Mouse (Mus musculus): ENCODE data around the gene Usp45. TPM values are rescaled to one million over a fixed set of nuclear protein-coding genes. Genes with fewer than 3 reads are reported as not detected.

Gene Usp45
- polyA plus RNA-seq, 1 experiment = 0.96 TPM

- peaks cover 6% of the 10 kb centered on the region; the same call in 1 of the 2 replicates for H3K9me3 ChIP-seq
- H3K4me3 ChIP-seq (replicated peaks) = no peak overlapping the region
- H3K4me1 ChIP-seq = peaks cover 15% of the 10 kb centered on the region; the same call in 1 of the 2 replicates
- H3K27me3 ChIP-seq (replicated peaks) = no peaks in the 10 kb centered on the region
- no peak for TF ChIP-seq GATA1 (IDR thresholded peaks at IDR 0.05; ENCODE audit: borderline replicate concordance, low read length)
- no peak for TF ChIP-seq FLI1 (IDR thresholded peaks at IDR 0.05; ENCODE audit: low read length)
- peaks cover 53% of the 10 kb centered on the region for H3K36me3 ChIP-seq (replicated peaks; ENCODE audit: low read length)
These were observed 5.4 kb upstream of the Usp45 start for GRCm38 (mm10) chr4:21761416-21762160.

GRCm38 (mm10) chr4:21763827-21764226 lies 3.1 kb upstream of the Usp45 start:
- peaks cover 15% of the 10 kb centered on the region; the same call in 1 of the 2 replicates for H3K4me1 ChIP-seq
- no peak overlapping the region for H3K4me3 ChIP-seq (replicated peaks)
- peaks cover 7% of the 10 kb centered on the region; the same call in 1 of the 2 replicates for H3K9me3 ChIP-seq
- no peaks in the 10 kb centered on the region for H3K27me3 ChIP-seq (replicated peaks)
- peaks cover 32% of the 10 kb centered on the region for H3K36me3 ChIP-seq (replicated peaks; ENCODE audit: low read length)
- TF ChIP-seq FLI1 (IDR thresholded peaks at IDR 0.05; ENCODE audit: low read length) = no peak
- TF ChIP-seq GATA1 (IDR thresholded peaks at IDR 0.05; ENCODE audit: borderline replicate concordance, low read length) = no peak

GRCm38 (mm10) chr4:21766171-21766862 lies 639 bp upstream of the Usp45 start:
- TF ChIP-seq FLI1 (IDR thresholded peaks at IDR 0.05; ENCODE audit: low read length) (no peak), GATA1 (IDR thresholded peaks at IDR 0.05; ENCODE audit: borderline replicate concordance, low read length) (no peak)
- H3K9me3 ChIP-seq = peaks cover 18% of the 10 kb centered on the region
- H3K27me3 ChIP-seq (replicated peaks) = no peaks in the 10 kb centered on the region

GRCm38 (mm10) chr4:21771064-21771463 lies 4.1 kb downstream of the Usp45 start:
- peaks cover 25% of the 10 kb centered on the region for H3K4me1 ChIP-seq
- H3K4me3 ChIP-seq (replicated peaks) = no peak overlapping the region
- peaks cover 8% of the 10 kb centered on the region for H3K36me3 ChIP-seq (replicated peaks; ENCODE audit: low read length)
- TF ChIP-seq GATA1 (IDR thresholded peaks at IDR 0.05; ENCODE audit: borderline replicate concordance, low read length) (no peak), FLI1 (IDR thresholded peaks at IDR 0.05; ENCODE audit: low read length) (no peak)
- peaks cover 18% of the 10 kb centered on the region for H3K9me3 ChIP-seq
- no peaks in the 10 kb centered on the region for H3K27me3 ChIP-seq (replicated peaks)

More at GRCm38 (mm10) chr4:21766171-21766862, 639 bp upstream of the Usp45 start:
- peaks cover 10% of the 10 kb centered on the region; the same call in 1 of the 2 replicates for H3K4me1 ChIP-seq
- peak overlapping the region; percentile 96 for H3K4me3 ChIP-seq (replicated peaks)
- H3K36me3 ChIP-seq (replicated peaks; ENCODE audit: low read length) = peaks cover 18% of the 10 kb centered on the region

GRCm38 (mm10) chr4:21772306-21772705 lies 5.3 kb downstream of the Usp45 start:
- Histone ChIP-seq H3K27me3 (replicated peaks) (no peaks in the 10 kb centered on the region), H3K9me3 (peaks cover 18% of the 10 kb centered on the region), H3K4me3 (replicated peaks) (no peak overlapping the region), H3K36me3 (replicated peaks; ENCODE audit: low read length) (peaks cover 8% of the 10 kb centered on the region), H3K4me1 (peaks cover 28% of the 10 kb centered on the region)
- no peak for TF ChIP-seq GATA1 (IDR thresholded peaks at IDR 0.05; ENCODE audit: borderline replicate concordance, low read length)
- no peak for TF ChIP-seq FLI1 (IDR thresholded peaks at IDR 0.05; ENCODE audit: low read length)

- TF ChIP-seq GATA1 (IDR thresholded peaks at IDR 0.05; ENCODE audit: borderline replicate concordance, low read length) (no peak), FLI1 (IDR thresholded peaks at IDR 0.05; ENCODE audit: low read length) (no peak)
- Histone ChIP-seq H3K4me1 (peaks cover 41% of the 10 kb centered on the region), H3K36me3 (replicated peaks; ENCODE audit: low read length) (peaks cover 19% of the 10 kb centered on the region), H3K27me3 (replicated peaks) (no peaks in the 10 kb centered on the region), H3K9me3 (no peaks in the 10 kb centered on the region), H3K4me3 (replicated peaks) (peak overlapping the region; percentile 95)
These were observed 9.4 kb downstream of the Usp45 start for GRCm38 (mm10) chr4:21776091-21776945.

- TF ChIP-seq FLI1 (IDR thresholded peaks at IDR 0.05; ENCODE audit: low read length) (no peak), GATA1 (IDR thresholded peaks at IDR 0.05; ENCODE audit: borderline replicate concordance, low read length) (no peak)
- Histone ChIP-seq H3K36me3 (replicated peaks; ENCODE audit: low read length) (peaks cover 25% of the 10 kb centered on the region), H3K4me1 (peaks cover 41% of the 10 kb centered on the region), H3K9me3 (no peaks in the 10 kb centered on the region), H3K27me3 (replicated peaks) (no peaks in the 10 kb centered on the region), H3K4me3 (replicated peaks) (peak overlapping the region; percentile 95)
These were observed 9.9 kb downstream of the Usp45 start for GRCm38 (mm10) chr4:21776946-21777265.

GRCm38 (mm10) chr4:21780816-21781726 lies 14.1 kb downstream of the Usp45 start:
- TF ChIP-seq GATA1 (IDR thresholded peaks at IDR 0.05; ENCODE audit: borderline replicate concordance, low read length) (no peak), FLI1 (IDR thresholded peaks at IDR 0.05; ENCODE audit: low read length) (no peak)
- peaks cover 62% of the 10 kb centered on the region for H3K36me3 ChIP-seq (replicated peaks; ENCODE audit: low read length)
- no peaks in the 10 kb centered on the region for H3K27me3 ChIP-seq (replicated peaks)
- H3K4me3 ChIP-seq (replicated peaks) = no peak overlapping the region
- peaks cover 19% of the 10 kb centered on the region for H3K4me1 ChIP-seq
- no peaks in the 10 kb centered on the region for H3K9me3 ChIP-seq
